Mouse (Mus musculus) limb, embryonic 15.5 days (tissue): ENCODE data around the gene Eef1akmt2. TPM values are rescaled to one million over a fixed set of nuclear protein-coding genes. Genes with fewer than 3 reads are reported as not detected.

Source experiments
- ATAC-seq: fragments of 200-750 bp; cut with Nextera tagmentation; 2 replicates; pipeline ENCODE4 v1.8.0; 2017; ENCODE audit warnings: low read depth, moderate TSS enrichment; ENCODE audit not compliant: insufficient number of reproducible peaks, low FRiP score, low TSS enrichment
- H3K27ac ChIP-seq: fragments of 300-500 bp; sonication (generic); 2 replicates; pipeline ENCODE4 v1.5.1; 2015; ENCODE audit warnings: moderate library complexity, mild to moderate bottlenecking, inconsistent platforms
- H3K27me3 ChIP-seq: fragments of 300-500 bp; sonication (generic); 2 replicates; pipeline ENCODE4 v1.6.1; 2015; ENCODE audit warnings: inconsistent platforms
- H3K36me3 ChIP-seq: fragments of 300-500 bp; sonication (generic); 2 replicates; pipeline ENCODE4 v1.6.1; 2015; ENCODE audit warnings: inconsistent platforms
- H3K4me1 ChIP-seq: fragments of 300-500 bp; sonication (generic); 2 replicates; pipeline ENCODE4 v1.6.1; 2015; ENCODE audit warnings: inconsistent platforms
- H3K4me2 ChIP-seq: fragments of 300-500 bp; sonication (generic); 2 replicates; pipeline ENCODE4 v1.6.1; 2015; ENCODE audit warnings: mild to moderate bottlenecking, inconsistent platforms
- H3K4me3 ChIP-seq: fragments of 300-500 bp; sonication (generic); 2 replicates; pipeline ENCODE4 v1.5.1; 2015; ENCODE audit warnings: mild to moderate bottlenecking, inconsistent platforms
- H3K9ac ChIP-seq: fragments of 300-500 bp; sonication (generic); 2 replicates; pipeline ENCODE4 v1.6.1; 2015; ENCODE audit warnings: inconsistent platforms
- H3K9me3 ChIP-seq: fragments of 300-500 bp; sonication (generic); 2 replicates; pipeline ENCODE4 v1.6.1; 2016; ENCODE audit warnings: inconsistent platforms
- WGBS: fragments of 180-500 bp; shearing (Covaris S2); methylation state at CpG from one replicate; pipeline ENCODE4 v1.1.7; 2015; 5-methylcytosine and 5-hydroxymethylcytosine counted together
- polyA plus RNA-seq: library from polyadenylated mRNA; unstranded; fragments of >200 nt; fragmentation: Nextera tagmentation; extraction: Ambion mirVana; gene quantifications from 2 replicates; pipeline ENCODE4 v1.2.1, GENCODE M21; 2015

Eef1akmt2 gene
- polyA plus RNA-seq, 1 experiment from 2014 or later: 65.9 TPM

DNA sequence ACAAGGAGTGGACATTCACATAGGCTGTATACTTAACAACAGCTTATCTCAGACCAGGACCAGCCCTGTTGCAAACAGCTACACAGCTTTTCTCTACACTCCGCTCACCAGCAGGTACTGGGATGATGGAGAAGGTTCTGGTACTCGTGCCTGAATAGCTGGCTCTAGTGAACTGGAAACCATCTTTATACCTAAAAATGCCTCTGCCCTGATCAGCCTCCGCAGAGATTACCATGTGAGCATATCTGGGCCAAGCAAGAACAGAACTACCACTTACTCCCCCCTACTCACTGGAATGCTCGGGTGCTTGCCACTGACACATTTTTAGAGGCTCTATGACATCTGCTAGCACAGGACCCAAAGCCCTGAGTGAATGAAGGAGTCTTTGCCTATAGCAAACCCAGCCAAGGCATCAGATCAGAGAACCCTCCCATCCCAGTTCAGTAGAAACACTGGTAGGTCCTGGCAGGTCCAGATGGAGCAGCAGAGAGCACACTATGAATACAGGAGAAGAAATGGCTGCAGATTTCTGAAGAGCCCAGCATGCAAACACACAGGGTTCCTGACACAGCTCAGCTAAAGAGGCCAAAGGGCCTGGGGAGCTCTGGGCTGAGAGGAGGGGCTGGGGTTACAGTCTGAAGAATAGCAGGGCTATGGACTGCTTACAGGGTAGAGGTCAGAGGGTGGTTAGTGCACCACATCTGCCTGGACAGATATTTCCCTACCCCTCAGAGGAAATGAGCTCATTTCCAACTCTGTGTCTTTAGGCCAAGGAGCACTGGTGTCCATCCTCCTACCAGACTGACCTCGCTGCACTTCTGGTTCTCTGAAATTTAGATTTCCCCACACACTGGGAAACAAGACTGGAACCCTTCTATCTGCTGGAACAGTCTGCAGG lies 53.1 kb downstream of the Eef1akmt2 start:
- H3K27ac ChIP-seq: no peak overlapping the region
- ATAC-seq: no peak
- no peak overlapping the region for H3K4me2 ChIP-seq
- H3K9ac ChIP-seq: no peak overlapping the region
- H3K27me3 ChIP-seq: no peaks in the 10 kb centered on the region
- H3K36me3 ChIP-seq: 0 out of 2 replicates have a peak, but pooled peaks cover 4% of the 10 kb centered on the region
- H3K9me3 ChIP-seq: no peaks in the 10 kb centered on the region
- peaks cover 31% of the 10 kb centered on the region for H3K4me1 ChIP-seq
- WGBS: 85% methylated on average over 5 of the region's 5 CpGs
- no peak overlapping the region for H3K4me3 ChIP-seq

DNA sequence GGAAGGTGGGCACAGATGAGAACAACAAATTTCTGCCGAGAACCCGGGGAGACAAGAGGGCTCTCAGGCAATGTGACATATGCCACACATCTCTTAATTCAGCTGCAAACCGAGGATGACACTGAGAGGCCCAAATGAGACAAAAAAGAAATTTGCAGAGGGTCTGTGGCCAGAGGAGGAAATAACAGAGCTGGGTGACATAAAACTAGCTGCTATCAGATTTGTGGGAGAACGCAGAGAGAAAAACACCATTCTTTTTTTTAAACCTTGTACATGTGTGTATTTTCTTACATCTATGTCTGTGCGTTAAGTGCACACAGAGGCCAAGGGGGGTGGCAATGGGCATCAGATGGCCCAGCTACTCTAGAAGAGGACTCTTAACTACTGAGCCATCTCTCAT lies 57.3 kb downstream of the Eef1akmt2 start:
- ATAC-seq: no peak
- Histone ChIP-seq H3K4me2 (no peak overlapping the region), H3K27me3 (no peaks in the 10 kb centered on the region), H3K36me3 (0 out of 2 replicates have a peak, but pooled peaks cover 4% of the 10 kb centered on the region), H3K4me1 (peaks cover 30% of the 10 kb centered on the region), H3K27ac (no peak overlapping the region), H3K9ac (no peak overlapping the region), H3K4me3 (no peak overlapping the region), H3K9me3 (no peaks in the 10 kb centered on the region)
- WGBS: 92% methylated on average over 5 of the region's 5 CpGs

DNA sequence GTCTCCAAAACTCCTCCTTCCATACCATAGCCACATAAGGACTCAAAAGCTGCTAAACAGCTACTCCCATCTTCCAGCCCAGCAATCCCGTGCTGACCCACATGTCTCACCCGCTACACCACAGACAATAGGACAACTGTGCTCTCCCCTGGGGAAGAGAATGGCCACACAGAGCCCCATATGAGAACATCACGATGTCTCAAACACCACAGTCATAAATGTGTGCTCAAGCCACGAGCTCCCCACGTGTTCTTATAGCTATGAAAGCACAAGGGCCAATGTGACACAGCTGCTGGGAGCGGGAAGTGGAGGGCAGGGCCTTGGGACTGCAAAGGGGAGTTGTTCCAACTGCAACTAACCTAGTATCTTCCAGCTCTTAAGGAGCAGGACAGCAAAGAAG lies 59.0 kb downstream of the Eef1akmt2 start:
- Histone ChIP-seq H3K9ac (no peak overlapping the region), H3K36me3 (0 out of 2 replicates have a peak, but pooled peaks cover 2% of the 10 kb centered on the region), H3K4me3 (no peak overlapping the region), H3K4me1 (peaks cover 28% of the 10 kb centered on the region), H3K27ac (0 out of 2 replicates have a peak overlapping the region, but pooled peaks have one; percentile 38), H3K4me2 (no peak overlapping the region), H3K9me3 (no peaks in the 10 kb centered on the region), H3K27me3 (no peaks in the 10 kb centered on the region)
- ATAC-seq: no peak
- WGBS: 57% methylated on average over 6 of the region's 6 CpGs

- H3K27me3 ChIP-seq: no peaks in the 10 kb centered on the region
- no peak overlapping the region for H3K27ac ChIP-seq
- peaks cover 3% of the 10 kb centered on the region; the same call in 1 of the 2 replicates for H3K36me3 ChIP-seq
- no peak overlapping the region for H3K4me3 ChIP-seq
- ATAC-seq: no peak
- peaks cover 43% of the 10 kb centered on the region for H3K4me1 ChIP-seq
- no peak overlapping the region for H3K4me2 ChIP-seq
- H3K9ac ChIP-seq: no peak overlapping the region
- no peaks in the 10 kb centered on the region for H3K9me3 ChIP-seq
- WGBS: 85% methylated on average over 14 of the region's 14 CpGs
These were observed 61.8 kb downstream of the Eef1akmt2 start for GRCm38 (mm10) chr7:132790447-132791219.

- peaks cover 3% of the 10 kb centered on the region; the same call in 1 of the 2 replicates for H3K36me3 ChIP-seq
- ATAC-seq: no peak
- no peak overlapping the region for H3K4me3 ChIP-seq
- no peaks in the 10 kb centered on the region for H3K9me3 ChIP-seq
- H3K27me3 ChIP-seq: no peaks in the 10 kb centered on the region
- H3K4me1 ChIP-seq: peaks cover 45% of the 10 kb centered on the region
- H3K4me2 ChIP-seq: no peak overlapping the region
- WGBS: 96% methylated on average over 13 of the region's 13 CpGs
- no peak overlapping the region for H3K27ac ChIP-seq
- H3K9ac ChIP-seq: no peak overlapping the region
These were observed 63.6 kb downstream of the Eef1akmt2 start for GRCm38 (mm10) chr7:132788826-132789225.

- no peak for ATAC-seq
- H3K27me3 ChIP-seq: no peaks in the 10 kb centered on the region
- H3K4me1 ChIP-seq: peaks cover 46% of the 10 kb centered on the region
- no peak overlapping the region for H3K9ac ChIP-seq
- 84% methylated on average over 4 of the region's 4 CpGs for WGBS
- no peak overlapping the region for H3K4me3 ChIP-seq
- H3K9me3 ChIP-seq: no peaks in the 10 kb centered on the region
- no peak overlapping the region for H3K4me2 ChIP-seq
- H3K27ac ChIP-seq: 0 out of 2 replicates have a peak overlapping the region, but pooled peaks have one; percentile 35
- peaks cover 3% of the 10 kb centered on the region; the same call in 1 of the 2 replicates for H3K36me3 ChIP-seq
These were observed 64.8 kb downstream of the Eef1akmt2 start for GRCm38 (mm10) chr7:132787496-132788190.

DNA sequence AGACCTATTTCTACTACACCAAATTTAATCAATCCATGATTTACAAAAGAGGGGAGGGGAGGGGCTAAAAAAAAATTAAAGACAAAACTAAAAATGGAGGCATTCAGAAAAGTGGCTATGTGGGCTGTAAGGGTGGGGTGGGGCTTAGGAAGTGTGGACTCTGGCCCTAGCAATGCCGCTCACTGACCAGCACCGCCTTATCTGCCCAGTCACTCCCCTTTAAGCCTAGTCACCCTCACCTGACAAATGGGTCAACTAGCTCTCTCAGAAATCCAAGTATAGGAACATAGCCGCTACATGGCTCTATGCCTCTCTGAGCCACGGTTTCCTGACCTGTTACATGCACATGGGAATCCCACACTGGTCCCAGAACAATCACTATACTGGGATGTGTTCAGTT lies 65.5 kb downstream of the Eef1akmt2 start:
- no peak overlapping the region for H3K9ac ChIP-seq
- WGBS: 90% methylated on average over 4 of the region's 4 CpGs
- no peaks in the 10 kb centered on the region for H3K9me3 ChIP-seq
- H3K27ac ChIP-seq: 0 out of 2 replicates have a peak overlapping the region, but pooled peaks have one; percentile 35
- no peak overlapping the region for H3K4me2 ChIP-seq
- H3K4me3 ChIP-seq: no peak overlapping the region
- H3K27me3 ChIP-seq: no peaks in the 10 kb centered on the region
- H3K4me1 ChIP-seq: peaks cover 50% of the 10 kb centered on the region
- H3K36me3 ChIP-seq: peaks cover 3% of the 10 kb centered on the region; the same call in 1 of the 2 replicates
- ATAC-seq: no peak

GRCm38 (mm10) chr7:132786522-132786921 lies 66.0 kb downstream of the Eef1akmt2 start:
- H3K9me3 ChIP-seq: no peaks in the 10 kb centered on the region
- H3K4me2 ChIP-seq: no peak overlapping the region
- H3K27ac ChIP-seq: peak overlapping the region; percentile 24; the same call in 1 of the 2 replicates
- H3K27me3 ChIP-seq: no peaks in the 10 kb centered on the region
- peaks cover 3% of the 10 kb centered on the region; the same call in 1 of the 2 replicates for H3K36me3 ChIP-seq
- H3K4me1 ChIP-seq: peaks cover 55% of the 10 kb centered on the region
- 62% methylated on average over 4 of the region's 4 CpGs for WGBS
- H3K9ac ChIP-seq: no peak overlapping the region
- no peak for ATAC-seq
- H3K4me3 ChIP-seq: no peak overlapping the region

- Histone ChIP-seq H3K36me3 (peaks cover 3% of the 10 kb centered on the region; the same call in 1 of the 2 replicates), H3K4me2 (no peak overlapping the region), H3K27ac (0 out of 2 replicates have a peak overlapping the region, but pooled peaks have one; percentile 17), H3K4me3 (no peak overlapping the region), H3K9me3 (no peaks in the 10 kb centered on the region), H3K27me3 (no peaks in the 10 kb centered on the region), H3K9ac (no peak overlapping the region), H3K4me1 (peaks cover 60% of the 10 kb centered on the region)
- 61% methylated on average over 7 of the region's 7 CpGs for WGBS
- no peak for ATAC-seq
These were observed 66.5 kb downstream of the Eef1akmt2 start for GRCm38 (mm10) chr7:132786011-132786410.

DNA sequence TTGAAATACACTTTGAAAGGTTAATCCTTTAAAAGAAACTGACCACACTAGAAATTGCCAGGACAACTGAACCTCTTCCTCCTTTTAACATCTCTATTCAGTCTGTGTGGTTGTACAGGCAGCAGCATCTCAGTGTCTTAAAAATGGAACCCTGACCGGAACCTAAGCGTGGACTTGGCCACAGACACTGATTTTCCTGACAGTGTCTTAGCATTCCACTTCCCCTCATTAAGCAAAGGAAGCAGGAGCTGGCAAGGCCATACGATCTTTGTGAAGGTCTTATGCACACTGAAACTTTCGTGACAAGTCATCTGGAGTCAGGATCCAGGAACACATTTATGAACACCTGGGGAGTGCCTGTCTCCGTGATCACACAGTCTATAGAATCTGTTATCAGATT lies 68.4 kb downstream of the Eef1akmt2 start:
- Histone ChIP-seq H3K4me2 (no peak overlapping the region), H3K9me3 (no peaks in the 10 kb centered on the region), H3K27me3 (no peaks in the 10 kb centered on the region), H3K9ac (no peak overlapping the region), H3K27ac (no peak overlapping the region), H3K4me3 (no peak overlapping the region), H3K36me3 (peaks cover 3% of the 10 kb centered on the region; the same call in 1 of the 2 replicates), H3K4me1 (peaks cover 65% of the 10 kb centered on the region)
- 66% methylated on average over 5 of the region's 5 CpGs for WGBS
- no peak for ATAC-seq

- Histone ChIP-seq H3K9me3 (no peaks in the 10 kb centered on the region), H3K27me3 (no peaks in the 10 kb centered on the region), H3K4me1 (peaks cover 62% of the 10 kb centered on the region), H3K4me3 (no peak overlapping the region), H3K9ac (no peak overlapping the region), H3K27ac (peak overlapping the region; percentile 80), H3K36me3 (peaks cover 10% of the 10 kb centered on the region), H3K4me2 (0 out of 2 replicates have a peak overlapping the region, but pooled peaks have one; percentile 14)
- WGBS: 28% methylated on average over 6 of the region's 6 CpGs
- ATAC-seq: no peak
These were observed 70.6 kb downstream of the Eef1akmt2 start for GRCm38 (mm10) chr7:132781850-132782249.
